Mouse (Mus musculus) lung, adult 18-20 months (tissue): ENCODE results near the gene Rasip1.

Experiments used
- DNase-seq, 2 experiments: peaks; one replicate each; pipeline ENCODE4 v3.0.0; 2022; ENCODE audit warnings: mixed read lengths in 2 of 2

Gene Rasip1

DNA sequence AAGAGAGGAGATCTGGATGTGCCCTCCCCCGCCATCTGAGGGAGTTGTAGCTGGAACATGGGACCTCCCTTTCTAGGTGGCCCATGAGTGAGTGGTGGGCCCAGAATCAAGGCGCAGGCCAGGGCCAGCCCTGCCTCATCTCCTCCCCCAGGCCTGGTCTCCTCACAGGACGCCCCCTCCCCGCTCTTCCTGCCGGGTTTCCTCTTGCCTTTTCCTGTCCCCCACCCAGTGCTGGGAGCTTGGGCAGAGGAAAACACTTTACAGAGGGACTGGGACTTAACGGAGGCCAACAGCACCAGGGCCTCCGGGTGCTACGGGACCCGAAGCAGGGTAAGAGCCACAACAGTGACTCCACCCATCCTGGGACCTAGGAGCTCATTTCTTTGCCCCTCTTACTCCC is at the start of gene Rasip1:
Gene Rasip1 (plus strand): TSS at position 228 of the 400 bp plus-strand sequence.
- peak; percentile 79 to 84 for DNase-seq

DNA sequence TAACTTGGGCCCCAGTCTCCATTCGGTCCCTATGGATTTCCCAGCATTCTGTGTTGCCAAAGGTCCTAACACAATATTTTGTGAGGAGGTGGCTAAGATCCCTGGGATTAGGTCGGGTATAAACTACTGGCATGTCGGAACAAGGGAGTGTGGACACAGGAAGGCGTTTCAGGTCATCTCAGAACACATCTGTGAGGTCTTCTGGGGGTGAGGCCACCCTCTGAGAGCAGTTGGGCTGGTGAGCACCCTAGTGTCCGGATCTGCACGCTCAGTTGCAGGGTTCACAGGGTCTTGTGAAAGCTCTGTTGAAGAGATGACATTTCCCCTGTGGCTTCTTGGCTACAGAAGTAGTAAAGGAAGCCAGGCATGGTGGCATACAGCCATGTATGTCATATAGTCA is 41.4 kb upstream of the Rasip1 start:
- DNase-seq, result no peak

DNA sequence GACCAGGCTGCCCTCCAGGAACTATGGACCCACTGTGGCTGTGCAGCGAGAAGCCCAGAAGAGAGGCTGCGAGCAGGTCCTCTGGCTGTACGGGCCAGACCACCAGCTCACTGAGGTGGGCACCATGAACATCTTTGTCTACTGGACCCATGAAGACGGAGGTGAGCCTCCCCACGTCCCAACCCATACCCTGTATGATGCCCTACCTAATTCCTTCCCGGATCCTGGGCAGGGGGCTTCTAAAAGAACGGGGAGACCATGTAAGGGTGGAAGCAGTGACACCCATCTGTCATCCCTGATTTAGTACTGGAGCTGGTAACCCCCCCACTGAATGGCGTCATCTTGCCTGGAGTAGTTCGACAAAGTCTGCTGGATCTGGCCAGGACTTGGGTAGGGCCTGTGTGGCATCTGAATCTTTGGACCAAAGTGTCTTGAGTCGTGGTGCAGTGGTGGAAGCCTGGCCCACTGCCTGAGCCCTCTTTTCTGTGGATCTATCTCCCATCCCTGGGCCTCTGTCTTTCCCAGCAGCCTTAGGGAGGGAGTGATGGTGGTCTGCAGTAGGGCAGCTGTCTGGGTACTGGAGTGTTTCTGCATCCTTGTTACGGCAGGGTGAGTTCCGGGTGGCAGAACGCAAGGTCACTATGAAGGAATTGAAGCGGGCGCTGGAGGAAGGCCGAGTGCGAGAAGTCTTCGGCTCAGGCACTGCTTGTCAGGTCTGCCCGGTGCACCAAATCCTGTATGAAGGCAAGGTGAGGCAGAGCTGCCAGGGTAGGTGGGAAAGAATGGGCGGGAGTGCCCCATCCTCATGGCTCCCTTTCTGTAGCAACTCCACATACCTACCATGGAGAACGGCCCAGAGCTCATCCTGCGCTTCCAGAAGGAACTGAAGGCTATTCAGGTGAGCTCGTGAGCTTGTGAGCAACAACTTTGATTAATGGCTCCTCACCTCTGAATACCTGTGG is 39.4 kb upstream of the Rasip1 start:
- DNase-seq, result no peak

DNA sequence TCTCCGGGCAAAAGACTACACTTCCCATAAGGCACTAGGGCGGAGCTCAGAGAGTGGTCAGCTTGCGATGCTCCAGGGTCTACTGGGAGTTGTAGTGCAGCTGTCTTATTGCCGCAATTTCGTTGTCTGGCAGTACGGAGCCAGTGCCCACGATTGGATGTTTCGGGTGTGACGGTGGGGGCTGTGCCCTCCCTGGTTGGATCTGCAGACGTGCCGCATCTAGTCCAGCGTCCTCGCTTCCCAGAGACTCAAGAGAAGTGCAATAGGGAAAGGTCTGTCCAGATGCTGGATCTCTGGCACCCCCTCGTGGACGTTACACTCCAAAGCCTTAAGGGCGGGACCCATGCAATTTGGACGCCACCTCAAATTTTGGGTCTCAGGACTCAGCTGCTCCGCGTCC is 38.1 kb upstream of the Rasip1 start:
- peak; percentile 96 for DNase-seq

DNA sequence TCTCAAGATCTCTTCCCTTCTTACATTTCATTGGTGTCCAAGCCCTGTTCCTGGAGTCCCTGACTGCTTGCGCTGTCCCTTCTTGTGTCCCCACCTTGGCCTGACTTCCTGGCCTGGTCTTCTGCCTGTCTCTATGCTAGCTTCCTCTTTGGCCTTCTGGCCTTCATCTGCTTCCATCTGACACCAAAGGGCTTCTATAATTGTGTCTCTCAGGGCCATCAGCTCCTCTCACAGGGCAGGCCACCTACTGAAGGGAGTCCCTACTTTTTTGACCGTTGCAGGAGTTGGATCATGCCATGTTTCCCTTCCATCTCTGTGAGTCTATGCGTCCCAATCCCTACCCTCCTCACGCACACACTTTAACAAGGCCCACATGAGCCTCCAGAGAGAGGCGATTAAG is 37.4 kb upstream of the Rasip1 start:
- no peak for DNase-seq

DNA sequence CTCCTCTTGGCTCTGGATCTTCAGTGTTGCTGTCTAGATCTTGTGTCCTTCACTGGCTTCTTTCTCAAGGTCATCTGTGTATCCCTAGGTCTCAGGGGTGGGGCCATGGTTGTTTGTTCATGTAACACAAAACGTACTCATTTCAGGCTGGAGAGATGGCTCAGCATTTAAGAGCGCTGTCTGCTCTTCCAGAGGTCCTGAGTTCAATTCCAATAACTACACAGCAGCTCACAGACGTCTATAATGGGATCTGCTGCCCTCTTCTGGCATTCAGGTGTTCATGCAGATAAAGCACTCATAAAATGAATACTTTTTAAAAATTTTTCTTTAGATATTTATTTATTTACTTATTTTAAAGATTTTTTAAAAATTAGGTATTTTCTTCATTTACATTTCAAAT is 36.4 kb upstream of the Rasip1 start:
- DNase-seq, result no peak

DNA sequence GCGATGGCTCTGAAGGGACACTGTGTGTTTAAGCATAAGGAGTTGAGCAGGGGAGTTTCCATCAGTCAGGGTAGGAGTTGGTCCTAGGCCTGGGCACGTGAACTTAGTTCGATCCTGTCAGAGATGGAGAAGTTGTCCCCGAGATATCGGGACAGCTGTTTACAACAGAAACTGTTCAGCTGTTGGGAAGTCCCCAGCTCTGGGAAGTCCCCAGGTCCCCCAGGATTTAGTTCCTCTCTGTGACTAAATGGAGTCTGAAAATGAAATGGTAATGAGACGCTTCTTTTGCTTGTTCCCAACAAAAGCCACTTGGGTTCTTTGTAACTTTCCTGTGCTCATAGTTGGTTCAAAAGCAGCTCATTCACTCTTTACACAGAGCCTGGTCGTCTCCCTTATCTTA is 35.4 kb upstream of the Rasip1 start:
- DNase-seq, result no peak

DNA sequence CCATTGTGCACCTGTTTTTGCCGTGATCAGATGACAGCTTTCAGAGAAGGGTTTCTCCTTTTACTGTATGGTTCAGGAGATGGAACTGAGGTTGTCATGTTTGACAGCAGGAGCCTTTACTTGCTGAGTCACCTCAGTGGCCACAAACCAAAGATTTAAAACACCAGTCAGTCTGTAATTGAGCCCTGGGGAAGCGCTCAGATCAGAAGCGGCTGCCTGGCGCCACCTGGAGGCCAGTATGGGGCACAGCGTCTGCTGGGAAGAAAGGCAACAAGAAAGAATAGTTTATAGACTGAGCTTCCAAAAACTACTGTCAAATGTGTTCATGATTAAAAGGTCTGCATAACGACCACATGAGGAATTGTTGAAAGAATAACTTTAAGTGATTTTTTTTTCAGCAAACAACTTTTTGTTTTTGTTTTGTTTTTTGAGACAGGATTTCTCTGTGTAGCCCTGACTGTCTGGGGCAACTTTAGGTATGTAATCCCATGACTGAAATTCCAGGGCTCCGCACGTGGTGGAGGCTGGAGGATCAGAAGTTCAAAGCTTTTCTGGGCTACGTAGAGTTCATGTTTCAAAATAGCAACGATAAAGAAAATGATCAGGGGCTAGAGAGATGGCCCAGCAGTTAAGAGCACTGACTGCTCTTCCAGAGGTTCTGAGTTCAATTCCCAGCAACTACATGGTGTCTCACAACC is 34.0 kb upstream of the Rasip1 start:
- DNase-seq, result peak; percentile 58 to 69

DNA sequence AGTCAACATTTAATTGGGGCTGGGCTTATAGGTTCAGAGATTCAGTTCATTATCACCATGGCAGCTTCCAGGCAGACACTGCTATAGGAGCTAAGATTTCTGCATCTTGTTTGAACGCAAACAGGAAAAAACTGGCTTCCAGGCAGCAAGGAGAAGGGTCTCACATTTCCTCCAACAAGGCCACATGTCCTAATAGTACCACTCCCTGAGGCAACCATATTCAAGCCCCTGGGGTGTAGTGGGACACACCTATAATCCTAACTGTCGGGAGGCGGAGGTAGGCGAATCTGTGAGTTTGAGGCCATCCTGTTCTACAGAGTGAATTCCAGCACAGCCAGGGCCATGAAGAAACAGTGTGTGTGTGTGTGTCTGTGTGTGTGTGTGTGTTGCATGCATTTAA is 32.1 kb upstream of the Rasip1 start:
- DNase-seq, result no peak

DNA sequence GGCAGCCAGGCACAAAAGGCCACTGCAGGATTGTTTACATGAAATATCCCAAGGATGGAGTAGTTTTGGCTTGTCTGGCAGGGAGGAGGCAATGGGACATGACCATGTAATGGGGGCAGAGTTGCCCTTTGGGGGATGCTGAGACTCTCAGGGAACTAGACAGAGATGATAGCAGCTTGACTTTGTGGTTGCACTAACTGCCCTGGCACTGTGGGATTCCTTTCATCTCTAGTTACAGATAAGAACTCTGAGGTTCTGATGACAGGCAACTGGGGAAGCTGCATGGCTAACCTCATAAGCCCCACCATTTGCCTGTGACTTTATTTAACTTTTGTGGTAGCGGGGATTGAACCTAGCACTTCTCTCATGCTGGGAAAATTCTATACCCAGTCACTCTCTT is 31.2 kb upstream of the Rasip1 start:
- DNase-seq, result no peak

DNA sequence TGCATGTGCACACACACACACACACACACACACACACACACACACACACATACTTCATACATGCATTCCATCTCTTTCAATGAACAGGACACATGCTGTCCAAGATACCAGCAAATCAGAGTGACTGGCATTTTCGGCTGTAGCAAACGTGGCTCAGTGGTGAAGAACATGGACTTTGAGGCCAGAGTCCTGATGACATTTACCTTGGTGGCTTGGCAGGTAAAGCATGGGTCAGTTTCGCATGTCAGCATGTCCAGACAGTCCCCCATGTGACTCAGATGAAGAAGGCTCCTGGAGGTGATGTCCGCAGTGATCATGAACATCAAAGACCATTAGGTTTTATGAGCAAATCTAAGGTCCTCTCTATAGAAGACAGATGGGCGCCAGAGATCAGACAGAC is 30.3 kb upstream of the Rasip1 start:
- DNase-seq, result no peak

DNA sequence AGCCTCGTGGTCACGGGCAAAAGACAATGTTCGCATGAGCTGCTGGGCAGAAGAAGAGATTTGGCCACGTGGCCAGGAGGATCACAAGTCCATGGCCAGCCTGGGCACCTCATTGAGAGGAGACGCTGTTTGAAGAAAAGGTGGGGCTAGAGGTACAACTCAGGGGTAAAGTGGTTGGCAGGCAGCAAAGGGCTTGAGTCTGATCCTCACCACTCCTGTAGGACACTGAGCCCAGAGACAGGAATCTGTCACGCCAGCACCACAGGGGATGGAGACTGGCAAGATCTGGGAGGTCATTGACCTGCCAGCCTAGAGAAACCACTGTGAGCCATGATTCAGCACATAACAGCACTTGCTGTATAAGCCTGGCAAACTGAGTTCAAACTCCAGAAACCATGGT is 29.8 kb upstream of the Rasip1 start:
- no peak for DNase-seq

DNA sequence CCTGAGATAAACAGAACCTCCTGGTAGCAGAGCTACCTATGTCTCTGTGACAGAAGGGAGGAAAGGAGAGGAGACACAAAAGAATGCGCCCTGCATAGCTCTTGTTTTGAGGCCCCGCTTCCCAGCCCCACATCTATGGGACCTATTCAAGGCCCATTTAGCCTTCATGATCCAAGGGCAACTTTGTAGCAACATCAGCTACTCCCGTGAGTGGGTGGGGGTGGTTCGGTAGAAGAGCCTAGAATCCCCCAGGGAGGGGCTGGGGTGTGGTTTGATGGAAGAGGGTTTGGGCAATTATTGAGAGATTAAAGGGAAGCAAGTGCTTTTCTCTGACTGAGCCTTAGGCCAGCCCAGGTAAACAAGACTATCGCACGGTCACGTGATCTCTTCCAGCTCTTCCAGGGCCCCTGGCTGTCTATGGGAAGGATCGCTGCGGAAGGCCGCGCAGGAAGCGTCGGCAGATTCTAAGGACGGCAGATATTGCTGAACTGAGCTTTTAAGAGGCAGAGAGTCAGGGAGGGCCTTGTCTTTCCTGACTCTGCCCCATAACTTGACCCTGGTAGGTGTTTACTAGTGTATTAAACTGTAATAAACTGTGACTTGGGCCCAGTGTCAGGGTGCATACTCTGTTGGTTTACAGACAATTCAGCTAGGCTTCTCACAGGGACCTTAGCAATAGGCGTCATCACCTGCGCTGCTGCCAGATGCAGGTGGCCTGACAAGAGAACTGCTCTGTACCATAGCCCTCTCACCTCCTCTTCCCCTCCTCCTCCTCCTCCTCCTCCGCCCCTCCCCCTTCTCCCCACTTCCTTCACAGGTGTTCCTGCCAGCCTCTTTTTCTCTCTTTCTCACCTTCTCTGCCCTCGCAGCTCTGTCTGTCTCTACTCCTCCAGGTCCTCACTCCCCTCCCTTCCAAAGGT is 28.1 kb upstream of the Rasip1 start:
- DNase-seq, result no peak

DNA sequence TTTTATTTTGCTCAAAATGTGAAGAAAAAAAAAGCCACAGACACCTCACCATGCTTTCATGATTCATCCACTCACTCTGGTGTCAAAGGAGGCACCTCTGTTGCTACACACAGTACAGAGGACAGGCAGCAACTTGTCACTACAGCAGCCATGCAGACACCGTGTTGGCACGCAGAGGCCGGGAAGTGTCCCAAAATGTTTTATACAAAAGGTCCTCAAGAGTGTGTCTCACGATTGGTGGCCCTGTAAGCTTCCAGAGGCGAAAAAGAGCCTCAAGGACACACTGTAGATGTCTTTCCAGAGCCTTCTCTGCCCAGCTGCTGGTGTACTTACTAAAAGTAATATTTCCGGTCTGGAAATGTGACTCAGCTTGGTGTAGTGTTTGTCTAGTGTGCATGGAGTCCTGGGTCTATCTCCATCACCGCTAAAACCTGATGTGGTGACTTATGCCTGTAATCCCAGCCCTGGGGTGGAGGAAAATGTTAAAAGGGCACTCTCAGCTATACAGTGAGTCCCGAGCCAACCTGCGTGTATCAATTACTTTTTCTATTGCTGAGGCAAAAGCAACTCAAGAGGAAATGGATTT is 21.5 kb upstream of the Rasip1 start:
- DNase-seq, result no peak

DNA sequence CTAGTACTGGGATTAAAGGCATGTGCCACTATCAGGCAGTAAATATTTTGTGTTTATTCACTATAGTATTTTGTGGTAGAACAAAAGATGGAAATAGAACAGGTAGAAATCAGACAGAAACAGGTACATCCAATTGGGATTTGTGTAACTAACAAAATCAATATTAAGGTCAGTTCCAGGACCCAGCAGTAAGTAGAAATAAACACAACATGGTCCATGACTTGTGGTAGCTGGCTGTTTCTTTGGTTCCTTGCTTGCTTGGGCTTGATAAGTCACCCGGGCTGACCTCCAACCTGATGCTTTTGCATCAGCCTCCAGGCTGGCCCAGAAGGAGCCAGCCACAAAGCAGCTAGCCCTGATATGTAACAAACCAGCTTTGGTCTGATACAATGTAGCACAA is 17.8 kb upstream of the Rasip1 start:
- no peak for DNase-seq

DNA sequence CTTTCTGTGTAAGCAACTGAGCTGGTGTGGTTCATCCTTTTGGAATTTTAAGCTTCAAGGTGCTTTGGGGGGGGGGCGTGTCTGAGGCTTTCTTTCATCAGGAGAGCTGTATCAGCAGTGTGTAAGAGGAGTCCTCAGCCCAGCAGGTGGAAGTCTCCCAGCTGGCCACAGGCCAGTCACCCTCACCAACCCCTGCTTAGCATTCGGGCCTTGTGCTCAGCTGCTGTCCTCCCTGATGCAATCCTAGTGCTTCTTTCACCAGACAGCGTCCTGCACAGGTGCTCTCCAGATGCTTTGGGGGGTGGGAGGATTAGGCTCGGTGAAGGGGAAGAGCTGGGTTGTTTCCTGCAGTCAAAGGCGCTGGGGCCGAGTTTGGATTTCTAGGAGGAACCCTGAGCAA is 11.0 kb upstream of the Rasip1 start:
- DNase-seq, result no peak

DNA sequence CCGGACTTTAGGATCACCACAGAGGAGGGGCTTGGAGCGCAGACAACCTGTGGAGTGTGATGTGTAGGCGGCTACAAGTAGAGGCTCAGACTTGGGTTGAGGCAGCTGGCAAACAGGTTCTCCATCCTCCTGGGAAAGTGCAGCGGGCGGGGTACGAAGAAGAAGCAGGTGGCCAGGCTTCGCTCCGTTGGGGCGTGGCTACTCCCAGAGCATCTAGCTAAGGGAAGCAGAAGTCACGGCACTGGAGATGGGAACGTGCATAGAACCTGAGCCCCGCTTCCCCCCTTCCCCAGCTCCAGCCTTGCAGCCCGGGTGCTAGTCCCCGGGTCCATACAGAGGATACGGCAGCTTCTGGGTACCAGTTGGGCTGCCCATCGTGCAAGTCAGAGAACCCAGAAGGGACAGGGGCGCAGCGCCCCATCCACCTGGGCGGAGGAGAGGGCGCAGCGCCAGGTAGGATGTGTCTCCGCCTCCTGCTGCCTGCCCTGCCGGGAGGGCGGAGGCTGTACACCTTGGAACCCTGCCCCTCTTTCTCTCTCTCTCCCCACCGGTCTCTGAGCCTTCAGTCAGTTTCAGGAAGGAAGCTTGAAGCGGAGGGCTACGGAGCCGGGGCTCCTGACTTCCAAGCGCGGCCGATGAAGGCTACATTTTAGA is 10.1 kb upstream of the Rasip1 start, which contains the start of gene Fut1:
Gene Fut1 (plus strand): TSS at position 248 of the 654 bp plus-strand sequence.
- DNase-seq, result peak in 1 of 2 experiments; percentile 25

DNA sequence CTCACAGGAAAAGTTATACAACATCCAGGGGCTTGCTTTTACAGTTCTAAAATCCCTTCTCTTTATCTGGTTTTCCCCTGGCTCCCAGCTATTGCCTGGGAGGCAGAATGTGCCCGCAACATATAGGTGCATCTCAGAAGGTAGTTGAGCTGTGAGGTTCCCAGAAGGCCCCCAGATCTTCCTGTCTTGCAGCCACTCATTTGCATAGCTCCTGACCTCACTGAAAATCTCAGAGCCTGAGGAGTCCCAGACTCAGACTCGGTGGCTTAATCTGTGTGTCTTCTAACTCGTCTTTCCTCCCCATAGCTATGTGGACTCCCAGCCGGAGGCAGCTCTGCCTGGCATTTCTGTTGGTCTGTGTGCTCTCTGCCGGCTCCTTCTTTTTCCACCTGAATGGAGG is 9.0 kb upstream of the Rasip1 start:
- DNase-seq, result no peak

DNA sequence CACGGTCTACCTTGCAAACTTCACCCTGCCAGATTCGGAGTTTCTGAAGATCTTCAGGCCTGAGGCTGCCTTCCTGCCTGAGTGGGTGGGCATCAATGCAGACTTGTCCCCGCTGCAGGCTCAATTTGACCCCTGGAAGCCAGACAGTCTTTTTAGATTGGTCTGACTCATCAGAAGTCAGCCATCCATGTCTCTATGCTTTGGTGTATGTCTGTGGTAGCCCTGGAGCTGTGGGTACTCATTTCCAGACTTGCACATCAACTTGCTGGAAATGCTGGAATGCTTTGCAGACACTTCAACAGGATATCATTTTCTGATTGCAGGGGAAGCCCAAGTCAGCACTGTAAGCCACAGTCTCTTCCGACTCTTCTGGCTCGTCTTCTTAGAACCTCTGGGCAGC is 7.7 kb upstream of the Rasip1 start:
- no peak for DNase-seq

DNA sequence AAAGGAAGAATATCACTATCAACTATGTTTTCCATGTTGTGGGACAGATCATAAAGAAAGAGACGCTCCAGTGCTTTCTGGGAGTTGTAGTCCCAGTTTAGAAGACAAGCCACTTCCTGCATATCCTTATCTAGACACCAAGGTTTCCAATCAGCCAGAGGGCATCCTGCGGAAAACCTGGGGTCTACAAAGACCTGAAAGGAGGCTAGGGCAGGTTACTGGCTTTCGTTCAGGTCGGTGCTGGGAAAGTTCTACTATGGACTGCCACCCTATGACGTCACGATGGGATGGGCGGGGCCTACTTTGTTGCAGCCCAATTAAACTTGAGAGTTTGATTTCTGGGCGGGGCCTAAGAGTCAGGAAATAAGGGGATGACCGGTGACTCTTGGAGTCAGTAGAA is 5.8 kb upstream of the Rasip1 start, which contains the start of gene Izumo1:
Gene Izumo1 (plus strand): TSS at position 369 of the 400 bp plus-strand sequence.
- DNase-seq, result peak in 1 of 2 experiments; percentile 50

DNA sequence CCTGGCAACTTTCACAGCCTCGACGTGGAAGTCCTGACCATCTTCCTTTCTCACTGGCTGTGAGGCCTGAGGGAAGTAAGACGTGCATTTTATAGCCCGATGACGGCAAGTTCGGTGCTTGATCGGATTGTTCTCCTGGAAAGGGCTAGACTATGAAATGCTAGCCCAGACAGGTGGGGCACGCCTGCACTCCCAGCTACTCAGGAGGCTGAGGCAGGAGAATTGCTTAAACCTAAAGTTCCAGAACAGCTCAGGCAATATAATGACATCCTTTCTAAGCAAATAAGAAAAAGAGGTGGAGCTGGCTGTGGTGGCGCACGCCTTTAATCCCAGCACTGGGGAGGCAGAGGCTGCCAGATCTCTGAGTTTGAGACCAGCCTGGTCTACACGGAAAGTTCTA is 3.8 kb upstream of the Rasip1 start:
- DNase-seq, result no peak

DNA sequence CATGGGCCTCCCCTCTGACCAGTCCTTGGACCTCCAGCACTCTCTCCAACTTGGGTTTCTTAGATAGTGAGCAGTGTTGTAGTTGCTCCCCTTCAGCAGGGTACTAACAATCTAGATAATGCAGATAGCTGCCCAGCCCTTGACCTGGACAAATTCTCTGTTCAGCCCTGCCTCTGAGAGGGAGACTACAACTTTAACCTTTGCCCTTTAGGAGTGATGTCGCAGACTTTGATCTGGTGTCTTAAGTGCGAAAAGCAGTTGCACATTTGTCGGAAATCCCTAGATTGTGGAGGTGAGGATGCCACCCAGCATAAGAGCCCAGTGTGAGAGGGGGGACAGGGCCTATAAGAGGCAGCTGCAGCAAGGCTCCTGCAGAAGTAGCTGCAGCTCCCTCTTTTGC is 2.6 kb upstream of the Rasip1 start:
- no peak for DNase-seq
